Mouse (Mus musculus) embryo, embryonic 11 days (tissue): Measurements from ENCODE around the gene Slc27a1.

Source experiments
- DNase-seq: peaks from one replicate; pipeline ENCODE4 v3.0.0-alpha.2; 2015

Slc27a1 gene

GRCm38 (mm10) chr8:71558071-71558957, 10.4 kb upstream of the Slc27a1 start, which contains the start of gene Tmem221:
TSS of gene Tmem221 (minus strand) at chr8:71558871.
- peak; percentile 29 for DNase-seq

GRCm38 (mm10) chr8:71558958-71559690, 9.6 kb upstream of the Slc27a1 start:
- DNase-seq, result peak; percentile 88

- DNase-seq, result no peak
These were observed 8.6 kb upstream of the Slc27a1 start for GRCm38 (mm10) chr8:71560071-71560470.

- DNase-seq, result no peak
These were observed 7.9 kb upstream of the Slc27a1 start for GRCm38 (mm10) chr8:71560765-71561164.

- peak; percentile 83 for DNase-seq
These were observed 7.3 kb upstream of the Slc27a1 start for GRCm38 (mm10) chr8:71561401-71561800.

GRCm38 (mm10) chr8:71562751-71563150, 5.9 kb upstream of the Slc27a1 start:
- peak; percentile 76 for DNase-seq

GRCm38 (mm10) chr8:71563992-71564391, 4.7 kb upstream of the Slc27a1 start:
- DNase-seq, result no peak

- no peak for DNase-seq
These were observed 2.2 kb upstream of the Slc27a1 start, which contains the start of gene Nxnl1 for GRCm38 (mm10) chr8:71566501-71566900. TSS of gene Nxnl1 (minus strand) at chr8:71566601.

- no peak for DNase-seq
These were observed 1.1 kb upstream of the Slc27a1 start for GRCm38 (mm10) chr8:71567587-71567986.

GRCm38 (mm10) chr8:71568941-71569340, 259 bp downstream of the Slc27a1 start:
- no peak for DNase-seq

GRCm38 (mm10) chr8:71569366-71570290, 946 bp downstream of the Slc27a1 start:
- peak; percentile 93 for DNase-seq

- peak; percentile 96 for DNase-seq
These were observed 1.7 kb downstream of the Slc27a1 start for GRCm38 (mm10) chr8:71570291-71570954.

GRCm38 (mm10) chr8:71572077-71572476, 3.4 kb downstream of the Slc27a1 start:
- DNase-seq, result no peak

GRCm38 (mm10) chr8:71572847-71573633, 4.4 kb downstream of the Slc27a1 start:
- no peak for DNase-seq

- no peak for DNase-seq
These were observed 5.7 kb downstream of the Slc27a1 start for GRCm38 (mm10) chr8:71574426-71574825.

- no peak for DNase-seq
These were observed 6.3 kb downstream of the Slc27a1 start for GRCm38 (mm10) chr8:71575020-71575419.

GRCm38 (mm10) chr8:71577856-71578387, 9.2 kb downstream of the Slc27a1 start:
- no peak for DNase-seq

GRCm38 (mm10) chr8:71579009-71579408, 10.3 kb downstream of the Slc27a1 start:
- no peak for DNase-seq

- no peak for DNase-seq
These were observed 10.8 kb downstream of the Slc27a1 start for GRCm38 (mm10) chr8:71579476-71579875.

GRCm38 (mm10) chr8:71580201-71580600, 11.5 kb downstream of the Slc27a1 start:
- DNase-seq, result no peak

- DNase-seq, result peak; percentile 38
These were observed 18.2 kb downstream of the Slc27a1 start for GRCm38 (mm10) chr8:71586891-71587290.
